Mouse (Mus musculus): ENCODE measurements around the gene Erc2.

The Erc2 gene

DNA sequence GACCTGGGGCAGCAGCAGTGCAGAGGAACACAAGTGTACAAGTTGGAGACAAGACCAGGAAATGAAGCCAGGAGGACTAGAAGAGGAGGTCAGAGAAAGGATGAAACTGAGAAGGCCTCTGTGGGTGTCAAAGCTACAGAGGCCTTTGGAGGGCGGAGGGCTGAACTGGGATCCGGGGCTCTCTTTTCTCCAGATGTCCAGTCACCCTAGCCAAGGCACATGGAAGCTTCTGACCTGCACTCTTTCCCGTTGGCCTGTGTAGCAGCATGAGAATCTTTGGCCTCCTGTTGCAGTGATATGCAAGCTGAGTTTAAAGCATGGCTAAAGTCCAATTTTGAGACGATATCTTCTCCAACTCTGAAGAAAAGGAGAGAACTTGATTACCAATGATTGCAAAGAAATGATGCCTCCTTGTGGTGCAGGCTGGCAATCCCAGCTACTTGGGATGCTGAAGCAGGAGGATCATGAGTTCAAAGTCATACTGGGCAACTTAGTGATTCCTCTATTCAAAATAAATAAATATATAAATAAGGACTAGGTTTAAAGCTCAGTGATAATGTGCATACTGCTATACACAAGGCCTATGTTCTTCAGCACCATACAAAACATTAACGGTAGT is 699.8 kb downstream of the Erc2 start:
- DNase-seq: no peak

DNA sequence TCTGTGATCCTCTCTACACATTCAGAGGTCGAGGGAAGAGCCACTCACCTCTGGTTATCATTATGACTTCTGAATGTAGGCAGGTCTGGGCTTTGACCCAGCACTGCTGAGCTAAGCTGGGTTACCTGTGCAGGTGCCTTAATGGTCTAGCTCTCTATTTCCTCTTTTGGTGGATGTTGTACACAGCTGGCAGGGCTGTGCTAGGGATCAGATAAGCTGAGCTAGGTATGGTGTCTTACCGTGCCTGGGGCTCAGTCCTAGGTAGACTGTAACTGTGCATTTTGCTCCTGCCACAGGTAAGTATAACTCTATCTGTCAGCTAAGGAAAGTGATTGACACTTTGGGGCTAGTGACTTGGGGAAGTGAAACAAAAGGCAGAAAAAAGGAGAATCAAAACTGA is 701.0 kb downstream of the Erc2 start:
- DNase-seq: no peak

DNA sequence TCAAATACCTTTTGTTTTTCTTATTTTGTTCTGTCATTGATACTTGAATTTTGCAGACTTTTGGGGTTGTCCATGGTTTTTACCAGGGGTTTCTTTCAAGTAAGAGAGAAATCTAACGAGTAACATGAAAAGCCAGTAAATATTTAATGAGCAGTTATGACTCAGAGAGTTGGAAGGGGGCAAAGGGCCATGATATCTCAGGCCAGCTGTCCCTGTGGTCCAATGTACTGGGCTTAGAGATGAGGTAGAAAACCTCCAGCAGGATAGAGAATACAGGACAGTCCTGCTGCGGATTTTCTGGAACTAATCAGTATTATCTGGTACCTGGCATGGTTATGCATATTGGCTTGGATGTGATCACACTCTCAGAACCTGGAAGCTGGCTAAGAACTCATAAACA is 701.5 kb downstream of the Erc2 start:
- DNase-seq: no peak

DNA sequence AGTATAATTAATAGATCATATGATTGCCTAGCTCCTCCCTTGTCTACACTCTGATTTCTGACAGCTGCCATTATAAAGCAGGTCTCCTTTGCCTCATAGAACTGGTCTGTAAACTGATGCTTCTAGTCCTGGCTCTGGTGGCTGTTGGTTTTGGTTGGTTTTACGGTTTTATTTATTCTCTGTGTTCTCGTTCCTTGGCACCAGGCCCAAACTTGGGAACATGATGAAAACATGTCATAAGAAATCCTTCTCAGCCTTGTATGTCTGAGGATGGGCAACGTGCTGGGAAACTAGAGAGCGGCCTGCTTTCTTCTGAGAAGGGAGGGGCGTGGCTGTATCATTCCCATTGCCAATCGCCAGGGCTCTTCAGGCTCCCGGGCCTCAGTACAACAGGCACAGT is 704.2 kb downstream of the Erc2 start:
- no peak for DNase-seq

DNA sequence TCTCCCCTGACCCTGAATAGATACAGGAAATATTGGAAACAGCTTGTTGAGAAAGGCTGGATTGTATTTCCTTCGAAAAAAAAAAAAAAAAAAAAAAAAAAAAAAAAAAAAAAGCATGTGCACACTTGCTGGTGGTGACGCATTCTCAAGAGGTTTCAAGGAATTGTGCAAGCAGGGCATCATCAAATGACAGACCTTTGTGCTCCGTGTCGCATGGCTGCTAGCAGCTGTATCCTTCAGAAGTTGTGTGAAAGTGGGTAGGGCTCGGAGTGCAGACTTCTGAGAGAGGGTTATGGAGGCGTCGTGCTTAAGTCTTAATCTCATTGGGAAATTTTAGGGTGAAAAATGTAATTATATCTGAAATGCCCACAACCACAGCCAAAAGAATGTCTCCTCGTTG is 706.3 kb downstream of the Erc2 start:
- DNase-seq: no peak

DNA sequence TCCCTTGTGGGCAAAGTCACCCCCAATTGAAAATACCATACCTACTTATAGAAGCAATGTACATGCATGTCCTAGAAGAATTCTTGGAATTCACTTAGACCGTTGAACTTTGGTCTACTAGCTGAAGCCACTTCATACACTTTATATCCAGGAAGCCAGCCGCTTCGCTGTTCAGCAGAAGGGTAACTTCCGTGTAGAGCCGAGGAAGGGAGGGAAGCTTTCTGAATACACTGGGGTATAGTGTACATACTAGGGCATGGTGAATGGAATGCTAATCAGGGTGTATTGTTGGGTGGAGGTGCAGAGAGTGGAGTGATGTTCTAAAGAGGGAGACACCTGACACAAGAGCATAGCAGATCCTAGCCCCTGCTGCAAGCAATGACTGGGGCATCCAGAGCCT is 708.9 kb downstream of the Erc2 start:
- DNase-seq: no peak

DNA sequence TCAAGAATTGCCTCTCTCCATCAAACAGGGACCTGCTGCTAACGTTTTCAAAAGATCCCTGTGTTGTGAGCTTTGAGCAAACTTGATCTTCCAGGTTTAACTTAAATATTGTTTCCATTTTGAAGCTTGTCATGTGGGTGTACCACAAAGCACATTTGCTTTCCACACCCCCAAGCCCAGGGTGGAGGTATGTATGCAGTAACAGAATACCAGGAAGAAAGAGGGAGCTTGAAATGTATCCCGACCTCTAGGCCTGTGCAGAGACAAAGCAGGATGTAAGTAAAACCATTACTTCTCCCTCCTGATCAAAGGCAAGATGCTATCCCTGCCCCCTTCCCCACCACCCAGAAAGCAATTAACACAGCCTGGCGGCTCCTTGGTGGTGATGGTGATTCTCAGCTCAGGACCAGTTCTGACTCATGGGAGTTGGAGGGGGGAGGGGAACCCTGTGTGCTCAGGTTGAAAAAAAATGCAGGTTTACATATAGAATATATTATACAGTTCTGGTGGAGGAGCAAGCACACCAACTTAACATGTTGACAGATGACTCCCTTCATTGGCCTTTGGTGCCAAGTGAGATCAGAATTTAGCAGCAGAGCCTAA is 710.2 kb downstream of the Erc2 start:
- no peak for DNase-seq

DNA sequence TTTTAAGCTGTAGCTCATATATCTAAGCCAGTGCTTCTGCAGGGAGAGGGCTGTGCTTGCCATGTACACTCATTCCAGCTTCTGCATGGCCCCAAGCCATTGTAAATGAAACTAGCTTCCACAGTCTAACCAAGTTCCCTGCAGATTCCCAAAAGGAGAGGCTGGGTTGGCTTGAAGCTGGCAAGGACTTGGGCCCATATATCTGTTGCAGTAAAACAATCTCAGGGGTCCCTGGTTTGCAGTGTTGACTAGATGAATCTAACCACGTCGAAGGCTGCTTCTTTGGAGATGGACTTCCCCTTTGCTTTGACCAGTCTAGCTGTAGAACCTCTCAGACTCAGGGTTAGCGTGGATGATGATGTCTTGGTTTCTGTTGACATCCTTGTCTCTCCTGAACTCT is 716.9 kb downstream of the Erc2 start:
- DNase-seq: no peak

DNA sequence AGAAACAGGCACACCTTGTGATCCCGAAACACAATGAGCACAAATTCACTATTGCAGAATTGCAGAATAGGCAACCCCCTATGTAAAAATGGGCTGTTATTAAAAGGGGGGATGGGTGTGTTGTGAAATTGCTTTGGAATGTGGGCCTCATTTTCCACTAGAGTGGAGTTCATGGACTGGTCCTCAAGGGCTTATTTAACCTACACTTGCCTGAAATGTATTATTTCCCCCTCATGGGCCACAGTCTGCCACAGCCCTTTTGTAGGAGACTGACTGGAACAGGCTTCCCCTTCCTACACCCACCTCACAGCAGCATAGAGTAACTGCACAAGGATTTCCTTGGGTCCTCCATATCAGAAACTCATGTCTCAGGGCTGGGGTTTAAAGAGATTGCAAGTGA is 726.9 kb downstream of the Erc2 start:
- DNase-seq: peak; percentile 62

DNA sequence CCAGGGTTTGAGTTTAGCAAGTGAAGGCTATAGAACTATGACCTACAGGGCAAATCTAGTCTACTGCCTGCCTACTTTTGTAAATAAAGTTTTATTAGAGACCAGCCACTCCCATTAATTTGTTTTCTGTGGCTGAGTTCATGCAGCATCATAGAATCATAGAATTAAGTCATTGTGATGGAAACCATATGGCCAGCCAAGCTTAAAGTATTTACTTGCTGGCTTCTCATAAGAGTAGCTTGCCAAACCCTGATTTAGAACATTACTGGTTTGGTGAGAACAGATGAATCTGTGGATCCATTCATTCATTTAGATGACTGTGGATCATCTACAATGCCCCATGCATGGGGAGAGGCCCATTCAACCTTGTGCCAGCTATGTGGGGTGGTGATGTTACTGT is 733.8 kb downstream of the Erc2 start:
- DNase-seq: no peak

DNA sequence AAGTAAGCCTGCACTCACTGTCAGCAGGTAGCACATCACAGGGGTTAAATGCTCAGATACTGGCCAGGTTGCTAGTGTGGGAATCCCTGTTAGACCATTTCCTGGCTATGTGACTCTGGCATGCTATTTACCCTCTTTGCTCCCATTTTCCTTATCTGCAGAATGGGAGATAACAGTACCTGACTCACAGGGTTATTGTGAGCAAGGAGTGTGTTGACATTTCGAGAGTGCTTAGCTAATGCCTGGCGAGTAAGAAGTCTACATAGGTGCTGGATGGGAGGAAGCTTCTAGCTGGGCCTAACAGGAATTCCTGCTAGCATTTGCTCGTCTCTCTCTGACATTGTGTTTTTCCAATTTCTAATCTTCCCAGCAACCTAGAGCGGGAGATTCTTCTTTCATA is 737.3 kb downstream of the Erc2 start:
- no peak for DNase-seq

DNA sequence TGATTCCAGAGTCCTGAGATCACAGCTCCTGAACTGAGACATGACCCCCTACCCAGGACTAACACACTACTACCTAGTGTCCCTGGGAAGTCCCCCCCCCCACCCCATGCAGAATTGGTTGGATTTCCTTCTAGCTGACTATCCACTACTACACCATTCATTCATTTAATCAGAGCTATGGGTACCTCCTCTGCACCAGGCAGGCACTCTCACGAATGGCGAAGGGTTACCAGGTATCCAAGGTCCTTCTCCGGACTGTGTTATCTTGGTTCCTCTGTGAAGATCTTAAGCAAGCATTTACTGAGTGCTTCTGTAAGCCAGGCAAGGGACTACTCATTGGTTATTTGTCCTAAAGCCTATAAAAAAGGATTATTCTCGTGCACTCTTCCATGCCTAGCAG is 737.8 kb downstream of the Erc2 start:
- no peak for DNase-seq

DNA sequence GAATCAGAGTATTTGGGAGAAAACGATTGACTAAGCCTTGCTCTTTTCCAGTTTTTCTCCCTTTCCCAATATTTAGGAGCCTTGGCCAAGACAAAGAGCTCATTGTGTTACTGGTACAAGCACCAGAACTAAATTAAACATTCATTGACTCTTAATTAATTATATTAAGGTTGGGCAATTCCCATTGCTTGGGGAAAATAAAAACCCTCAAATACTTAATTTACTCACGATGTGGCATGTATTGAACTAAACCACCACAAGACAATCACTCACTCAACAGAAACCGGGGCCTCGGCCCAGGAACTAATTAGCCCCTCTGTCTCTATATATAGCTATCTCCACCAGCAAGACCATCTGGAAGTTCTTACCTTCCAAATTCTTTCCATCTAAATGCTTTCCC is 740.1 kb downstream of the Erc2 start:
- DNase-seq: no peak

DNA sequence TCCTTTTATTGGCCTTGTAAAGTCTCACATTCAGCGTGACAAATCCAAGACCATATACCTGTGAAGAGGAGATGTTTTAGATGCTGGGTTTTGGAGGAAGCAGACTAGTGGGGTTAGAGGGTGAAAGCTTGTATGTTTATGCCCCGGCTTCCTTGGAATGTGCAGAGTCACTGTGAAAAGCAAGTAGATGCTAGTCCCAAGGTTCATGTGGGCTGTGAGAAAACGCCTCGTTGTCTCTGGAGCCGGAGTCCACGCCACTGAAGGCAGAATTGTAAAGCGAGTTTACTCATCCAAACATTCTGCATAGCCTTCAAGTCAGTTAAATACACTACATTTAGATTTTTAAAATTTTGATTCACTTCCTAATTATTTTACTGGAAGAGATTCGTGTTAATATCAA is 748.5 kb downstream of the Erc2 start:
- no peak for DNase-seq

DNA sequence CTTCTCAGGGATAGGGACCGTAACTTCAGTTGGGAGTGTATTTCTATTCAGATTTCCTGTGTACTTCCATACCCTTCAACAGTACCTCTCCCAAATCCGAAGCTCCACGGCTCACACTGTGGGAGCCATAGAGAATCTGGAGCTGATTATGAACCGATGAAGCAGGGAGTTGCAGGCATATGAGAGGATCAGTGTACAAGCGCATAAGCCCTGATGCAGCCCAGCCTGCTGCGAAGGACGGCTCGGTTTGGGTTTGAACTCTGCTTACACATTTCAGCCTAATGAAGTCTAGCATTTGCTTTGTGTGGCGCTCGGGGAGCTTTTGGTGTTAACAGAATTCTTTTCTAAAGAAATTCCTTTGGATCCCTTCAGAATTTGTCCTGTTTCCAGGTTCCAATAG is 749.4 kb downstream of the Erc2 start:
- no peak for DNase-seq

DNA sequence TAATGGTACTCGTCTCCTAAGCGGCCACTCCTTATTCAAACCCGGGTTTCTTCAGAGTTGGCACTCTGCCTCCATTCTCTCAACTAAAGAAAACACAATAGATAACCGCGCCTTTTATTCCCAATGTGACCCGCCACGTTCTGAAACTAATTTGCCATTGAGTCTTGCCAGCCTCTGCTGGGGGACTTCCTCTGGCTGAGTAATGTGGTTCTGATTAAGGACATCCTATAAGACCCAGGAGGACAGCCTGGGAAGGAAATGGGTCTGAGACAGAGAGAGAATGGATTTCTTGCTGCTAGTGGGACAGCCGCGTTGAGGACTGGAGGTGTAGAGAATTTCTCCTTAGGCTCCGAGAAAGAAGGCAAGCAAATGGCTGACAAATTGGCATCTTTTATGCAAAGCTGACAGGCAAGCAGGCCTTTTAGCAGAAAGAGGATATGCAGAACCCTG is 753.4 kb downstream of the Erc2 start:
- peak; percentile 60 for DNase-seq

DNA sequence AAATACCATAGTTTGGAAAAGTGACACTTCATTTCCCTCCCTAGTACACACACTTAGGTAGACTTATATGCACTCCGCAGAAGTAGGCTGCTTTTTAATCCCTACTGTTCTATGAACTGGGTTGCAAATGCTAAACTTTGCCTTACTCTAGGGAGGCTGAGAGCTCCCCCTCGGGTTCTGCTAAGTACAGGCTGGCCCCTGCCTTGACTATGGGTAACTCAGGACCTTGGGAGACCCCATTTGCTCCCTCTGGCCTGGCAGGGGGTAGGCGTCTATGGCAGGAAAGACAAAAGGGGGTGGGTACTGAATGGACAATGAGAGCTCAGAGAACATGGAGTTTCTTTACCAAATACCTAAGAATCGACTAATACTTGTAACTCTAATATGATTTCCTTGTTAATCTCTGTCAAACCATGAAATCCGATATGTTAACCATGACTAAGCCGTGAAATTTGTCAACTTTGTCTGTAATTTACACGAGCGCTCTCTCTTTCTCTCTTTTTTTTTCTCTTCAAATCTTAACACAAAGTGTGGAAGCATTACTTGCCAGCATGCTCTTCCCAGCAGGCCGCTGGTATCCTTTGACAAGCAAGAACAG is 754.1 kb downstream of the Erc2 start:
- no peak for DNase-seq

DNA sequence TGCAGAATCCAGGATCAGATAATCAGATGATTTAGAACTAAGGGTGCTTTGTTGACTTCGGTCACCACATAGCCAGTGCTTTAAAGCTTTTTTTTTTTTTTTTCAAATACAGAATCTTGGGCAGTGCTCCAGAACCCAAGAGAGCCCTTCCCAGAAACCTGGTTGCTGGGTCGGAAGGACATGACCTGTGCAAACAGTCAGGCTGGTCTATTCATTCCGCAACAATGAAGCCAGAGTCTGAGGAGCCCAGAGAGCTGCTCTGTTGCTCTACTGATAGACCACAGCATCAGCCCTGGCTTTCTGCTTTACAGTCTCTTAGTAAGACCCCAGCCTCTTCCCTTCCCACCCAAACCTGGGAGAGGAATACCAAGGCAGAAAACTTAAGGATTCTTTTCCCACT is 755.3 kb downstream of the Erc2 start:
- no peak for DNase-seq

DNA sequence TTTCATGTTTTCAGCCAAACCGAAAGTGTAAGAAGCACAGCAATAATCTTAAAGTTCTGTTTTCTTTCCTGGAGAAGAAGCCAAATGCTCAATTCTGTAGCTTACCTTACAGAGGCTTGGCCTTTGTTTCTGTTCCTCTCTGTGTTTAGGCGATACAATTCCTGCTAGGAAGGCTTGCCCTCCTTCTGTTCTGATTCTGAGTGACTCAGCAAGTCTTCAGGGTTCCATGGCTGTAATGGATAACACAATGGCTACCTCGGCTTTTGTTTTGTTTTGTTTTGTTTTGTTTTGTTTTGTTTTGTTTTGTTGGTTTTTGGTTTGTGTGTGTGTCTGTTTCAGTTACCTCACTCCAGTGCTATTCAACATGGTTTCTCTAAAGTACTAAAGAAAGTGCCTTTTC is 757.9 kb downstream of the Erc2 start:
- DNase-seq: no peak

DNA sequence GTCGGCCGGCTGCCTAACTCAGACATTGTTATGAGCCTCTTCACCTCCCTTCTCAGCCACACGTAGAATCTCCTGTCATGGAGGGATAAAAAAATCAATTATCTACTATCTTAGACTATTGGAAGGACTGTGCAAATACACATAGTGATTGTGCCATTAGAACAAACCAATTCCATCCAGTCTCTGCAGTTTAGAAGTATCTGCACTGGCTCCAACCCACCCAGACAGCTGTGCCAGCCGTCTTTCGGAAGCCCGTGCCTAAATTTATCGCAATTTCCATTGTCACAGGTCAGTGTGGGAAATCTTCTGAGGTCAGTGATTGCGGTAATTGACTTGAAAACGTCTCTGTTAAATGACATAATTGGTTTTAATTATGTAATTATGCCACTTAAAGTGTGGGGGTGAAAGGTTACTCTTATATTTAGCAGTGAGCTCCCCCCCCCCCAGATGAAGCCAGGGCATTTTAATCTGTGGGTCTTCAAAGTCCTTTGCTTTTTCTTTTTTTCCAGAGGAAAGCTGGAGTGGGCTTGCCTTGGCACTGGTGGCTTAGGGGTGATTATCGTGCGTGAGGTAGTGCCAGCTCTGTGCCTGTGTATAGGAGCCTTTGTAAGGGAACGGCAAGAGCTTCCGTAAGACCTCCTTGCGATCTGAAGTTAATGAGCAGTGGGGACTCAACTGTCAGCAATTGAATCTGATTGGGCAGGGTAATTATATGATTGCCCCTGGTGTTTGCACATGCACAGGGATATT is 759.7 kb downstream of the Erc2 start:
- DNase-seq: peak; percentile 76

DNA sequence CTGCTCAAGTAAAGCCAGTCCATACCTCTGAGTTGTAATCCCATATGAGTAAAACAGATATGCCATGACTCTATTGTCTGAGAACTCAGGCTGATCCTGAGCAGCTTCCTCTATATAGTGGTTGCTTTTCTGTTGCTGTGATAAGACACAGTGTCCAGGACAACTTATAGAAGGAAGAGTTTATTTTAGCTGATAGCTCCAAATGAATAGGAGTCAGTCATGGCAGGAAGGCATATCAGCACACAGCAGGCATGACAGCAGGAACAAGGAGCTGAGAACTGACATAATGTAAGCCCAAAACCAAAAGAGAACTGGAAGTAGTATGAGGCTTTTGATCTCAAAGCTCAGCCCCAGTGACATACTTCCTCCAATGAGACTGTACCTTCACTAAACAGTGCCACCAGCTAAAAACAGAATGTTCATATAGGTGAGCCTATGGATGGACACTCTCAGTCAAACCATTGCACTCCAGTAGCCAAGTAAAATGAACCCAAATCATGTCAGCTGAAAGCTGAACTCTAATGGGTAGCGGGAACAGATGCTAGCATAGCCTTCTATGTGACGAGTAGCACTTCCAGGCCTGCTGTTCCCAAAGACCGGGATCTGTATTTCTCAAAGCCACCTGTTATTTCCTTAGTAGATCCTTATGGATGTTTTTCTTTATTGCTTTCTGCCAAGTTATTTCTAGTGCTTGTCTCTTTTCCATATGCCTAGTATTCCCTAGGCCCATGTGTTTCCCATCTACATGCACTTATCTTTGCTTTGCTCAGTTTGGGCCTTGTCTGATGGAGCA is 764.8 kb downstream of the Erc2 start:
- DNase-seq: no peak

DNA sequence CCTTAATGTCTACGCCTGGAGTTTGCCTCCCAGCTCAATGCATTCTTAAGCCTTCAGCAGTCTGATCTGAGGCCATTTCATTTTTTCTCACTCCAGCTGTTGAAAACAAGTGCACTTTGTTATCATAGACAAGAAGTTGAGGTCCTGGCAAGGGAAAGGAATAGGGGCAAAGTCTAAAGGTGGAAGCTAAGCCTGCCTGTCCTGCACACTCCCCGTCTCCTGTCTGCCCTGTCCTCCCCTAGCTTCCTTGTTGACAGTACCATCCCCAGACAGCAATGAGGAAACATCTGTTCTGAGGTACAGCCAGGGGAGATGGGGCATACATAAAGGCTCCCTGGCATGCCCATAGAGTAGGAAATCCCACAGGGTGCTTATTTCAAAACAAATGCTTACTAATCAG is 776.7 kb downstream of the Erc2 start:
- no peak for DNase-seq

DNA sequence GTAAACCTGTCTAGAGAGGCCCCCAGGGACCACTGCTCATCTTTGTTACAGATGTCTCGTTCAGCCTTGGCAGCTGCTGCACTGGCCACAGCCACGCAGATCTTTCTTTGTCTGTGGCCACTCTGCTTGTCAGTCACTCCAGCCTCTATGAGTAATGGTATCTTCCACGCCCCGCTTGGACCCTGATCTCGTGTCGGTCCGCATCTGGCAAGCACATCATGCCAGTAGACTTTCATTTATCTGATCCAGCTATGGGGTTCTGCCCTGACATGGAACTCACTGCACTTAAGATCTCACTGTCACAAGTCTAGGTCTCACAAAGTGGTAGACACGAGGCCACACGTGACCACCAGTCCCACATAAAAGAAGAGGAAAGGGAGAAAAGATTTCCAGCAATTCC is 777.7 kb downstream of the Erc2 start:
- no peak for DNase-seq
